Mouse (Mus musculus): ENCODE measurements around the gene Clec3a. TPM values are rescaled to one million over a fixed set of nuclear protein-coding genes. Genes with fewer than 3 reads are reported as not detected.
A peak's percentile ranks its signal among the peaks of the same experiment; 100 is the strongest.

Clec3a gene
- polyA plus RNA-seq, 1 experiment from 2014 or later = not detected

DNA sequence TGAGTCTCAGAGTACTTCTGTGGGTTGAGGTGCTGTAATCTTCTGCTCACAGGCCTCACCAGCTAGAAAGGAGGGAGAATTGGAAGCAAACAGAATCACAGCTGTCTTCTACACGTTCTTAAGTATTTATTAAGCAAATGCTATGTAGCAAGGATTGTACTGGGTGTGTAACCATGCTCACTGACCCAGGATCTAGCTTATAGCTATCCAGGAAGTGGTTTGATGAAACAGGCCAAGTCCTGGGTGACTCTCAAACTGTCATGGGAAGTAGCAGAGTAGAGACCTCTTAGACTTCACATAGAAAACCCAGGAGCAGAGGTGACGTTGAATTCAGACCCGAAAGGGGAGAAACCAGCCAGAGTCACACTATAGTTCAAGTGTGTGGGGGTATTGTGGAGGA lies 6.5 kb upstream of the Clec3a start:
- ATAC-seq (ENCODE audit: low FRiP score, low TSS enrichment) = no peak
- no peak overlapping the region for H3K27ac ChIP-seq (ENCODE audit: low read depth, low read length)
- H3K27me3 ChIP-seq (ENCODE audit: control insufficient read depth, insufficient read depth, low read length) = no peaks in the 10 kb centered on the region
- H3K4me2 ChIP-seq (replicated peaks; ENCODE audit: low read depth, low read length) = no peak overlapping the region
- no peaks in the 10 kb centered on the region for H3K9me3 ChIP-seq (ENCODE audit: control insufficient read depth, low read length)
- H3K4me3 ChIP-seq (ENCODE audit: low read length) = no peak overlapping the region
- 70% methylated on average over 3 of the region's 3 CpGs for WGBS
- H3K4me1 ChIP-seq (ENCODE audit: control insufficient read depth, insufficient read depth, low read length) = no peaks in the 10 kb centered on the region
- no peak overlapping the region for H3K9ac ChIP-seq (ENCODE audit: low read depth, low read length)
- H3K36me3 ChIP-seq (ENCODE audit: control insufficient read depth, insufficient read depth, low read length) = no peaks in the 10 kb centered on the region

GRCm38 (mm10) chr8:114418486-114418885 lies 600 bp downstream of the Clec3a start:
- Histone ChIP-seq H3K9ac (ENCODE audit: low read depth, low read length) (no peak overlapping the region), H3K4me2 (replicated peaks; ENCODE audit: low read depth, low read length) (no peak overlapping the region), H3K27me3 (ENCODE audit: control insufficient read depth, insufficient read depth, low read length) (no peaks in the 10 kb centered on the region), H3K9me3 (ENCODE audit: control insufficient read depth, low read length) (no peaks in the 10 kb centered on the region), H3K27ac (ENCODE audit: low read depth, low read length) (no peak overlapping the region), H3K36me3 (ENCODE audit: control insufficient read depth, insufficient read depth, low read length) (no peaks in the 10 kb centered on the region), H3K4me3 (ENCODE audit: low read length) (no peak overlapping the region), H3K4me1 (ENCODE audit: control insufficient read depth, insufficient read depth, low read length) (no peaks in the 10 kb centered on the region)
- no peak for ATAC-seq (ENCODE audit: low FRiP score, low TSS enrichment)
- 78% methylated on average over 5 of the region's 5 CpGs for WGBS

DNA sequence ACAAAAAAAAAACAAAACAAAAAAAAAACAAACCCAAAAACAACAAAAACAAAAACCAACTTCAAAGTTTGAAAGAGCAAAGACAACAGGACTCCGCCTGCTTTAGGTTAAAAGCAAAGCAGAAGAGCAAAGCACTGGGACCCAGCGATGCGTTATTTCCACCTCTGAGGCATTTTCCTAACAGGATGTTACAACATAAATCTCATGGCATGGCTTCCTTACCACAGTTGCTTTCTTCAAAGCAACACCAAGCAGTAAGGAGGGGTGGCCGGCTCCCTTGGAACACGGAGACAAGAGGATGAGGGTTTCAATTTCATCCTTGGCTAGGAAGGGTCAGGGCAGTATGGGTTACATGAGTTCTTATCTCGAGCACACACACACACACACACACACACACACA lies 1.0 kb downstream of the Clec3a start:
- no peak overlapping the region for H3K4me3 ChIP-seq (ENCODE audit: low read length)

DNA sequence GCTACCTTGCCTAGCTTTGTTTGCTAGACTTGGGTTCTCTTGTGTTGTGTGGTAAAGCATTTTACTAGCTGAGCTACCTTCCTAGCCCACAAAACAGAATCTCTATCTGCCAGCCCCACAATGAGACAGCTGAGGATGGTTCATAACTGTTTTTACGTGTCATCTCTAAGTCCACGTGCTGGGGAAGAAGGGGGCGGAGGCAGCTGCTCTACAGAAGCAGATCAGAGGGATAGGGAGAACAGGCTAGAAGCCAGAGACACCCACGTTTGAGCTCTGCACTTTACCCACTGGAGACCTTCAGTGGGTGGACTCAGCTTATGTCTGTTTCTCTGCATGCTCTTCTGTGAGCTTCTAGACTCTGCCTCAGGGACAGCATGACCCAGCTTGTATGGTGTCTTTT lies 3.7 kb downstream of the Clec3a start:
- WGBS = 76% methylated on average over 4 of the region's 4 CpGs

More for the DNA sequence above, 1.0 kb downstream of the Clec3a start:
- Histone ChIP-seq H3K27ac (ENCODE audit: low read depth, low read length) (no peak overlapping the region), H3K9me3 (ENCODE audit: control insufficient read depth, low read length) (no peaks in the 10 kb centered on the region), H3K27me3 (ENCODE audit: control insufficient read depth, insufficient read depth, low read length) (no peaks in the 10 kb centered on the region), H3K36me3 (ENCODE audit: control insufficient read depth, insufficient read depth, low read length) (no peaks in the 10 kb centered on the region), H3K4me2 (replicated peaks; ENCODE audit: low read depth, low read length) (no peak overlapping the region), H3K4me1 (ENCODE audit: control insufficient read depth, insufficient read depth, low read length) (no peaks in the 10 kb centered on the region), H3K9ac (ENCODE audit: low read depth, low read length) (no peak overlapping the region)
- WGBS = 24% methylated on average over 6 of the region's 6 CpGs
- ATAC-seq (ENCODE audit: low FRiP score, low TSS enrichment) = no peak

GRCm38 (mm10) chr8:114438236-114438635 lies 20.4 kb downstream of the Clec3a start:
- no peak overlapping the region for H3K9ac ChIP-seq (ENCODE audit: low read depth, low read length)
- H3K4me2 ChIP-seq (replicated peaks; ENCODE audit: low read depth, low read length) = no peak overlapping the region
- WGBS = 7% methylated on average over 6 of the region's 6 CpGs

More for the DNA sequence above, 3.7 kb downstream of the Clec3a start:
- Histone ChIP-seq H3K4me2 (replicated peaks; ENCODE audit: low read depth, low read length) (no peak overlapping the region), H3K4me3 (ENCODE audit: low read length) (no peak overlapping the region), H3K27me3 (ENCODE audit: control insufficient read depth, insufficient read depth, low read length) (no peaks in the 10 kb centered on the region), H3K9me3 (ENCODE audit: control insufficient read depth, low read length) (no peaks in the 10 kb centered on the region), H3K27ac (ENCODE audit: low read depth, low read length) (no peak overlapping the region), H3K9ac (ENCODE audit: low read depth, low read length) (no peak overlapping the region), H3K36me3 (ENCODE audit: control insufficient read depth, insufficient read depth, low read length) (no peaks in the 10 kb centered on the region), H3K4me1 (ENCODE audit: control insufficient read depth, insufficient read depth, low read length) (no peaks in the 10 kb centered on the region)
- ATAC-seq (ENCODE audit: low FRiP score, low TSS enrichment) = no peak

GRCm38 (mm10) chr8:114439334-114440204 lies 21.7 kb downstream of the Clec3a start, which contains the start of gene Wwox:
Gene Wwox, plus strand, starts transcription at chr8:114439655.
- peak within 1 kb of the TSS; percentile 70 for H3K9ac ChIP-seq (ENCODE audit: low read depth, low read length)
- under 1% methylated on average over 54 of the region's 54 CpGs for WGBS
- peak within 1 kb of the TSS; percentile 82 for H3K4me2 ChIP-seq (replicated peaks; ENCODE audit: low read depth, low read length)
- peak within 1 kb of the TSS; percentile 70 for H3K4me3 ChIP-seq (ENCODE audit: low read length)
- no peaks in the 10 kb centered on the region for H3K27me3 ChIP-seq (ENCODE audit: control insufficient read depth, insufficient read depth, low read length)
- no peaks in the 10 kb centered on the region for H3K9me3 ChIP-seq (ENCODE audit: control insufficient read depth, low read length)
- ATAC-seq (ENCODE audit: low FRiP score, low TSS enrichment) = peak; percentile 97
- peak within 1 kb of the TSS; percentile 52 for H3K27ac ChIP-seq (ENCODE audit: low read depth, low read length)
- no peaks in the 10 kb centered on the region for H3K4me1 ChIP-seq (ENCODE audit: control insufficient read depth, insufficient read depth, low read length)
- H3K36me3 ChIP-seq (ENCODE audit: control insufficient read depth, insufficient read depth, low read length) = no peaks in the 10 kb centered on the region

More at GRCm38 (mm10) chr8:114438236-114438635, 20.4 kb downstream of the Clec3a start:
- Histone ChIP-seq H3K9me3 (ENCODE audit: control insufficient read depth, low read length) (no peaks in the 10 kb centered on the region), H3K27ac (ENCODE audit: low read depth, low read length) (no peak overlapping the region), H3K4me1 (ENCODE audit: control insufficient read depth, insufficient read depth, low read length) (no peaks in the 10 kb centered on the region), H3K36me3 (ENCODE audit: control insufficient read depth, insufficient read depth, low read length) (no peaks in the 10 kb centered on the region), H3K4me3 (ENCODE audit: low read length) (no peak overlapping the region), H3K27me3 (ENCODE audit: control insufficient read depth, insufficient read depth, low read length) (no peaks in the 10 kb centered on the region)
- ATAC-seq (ENCODE audit: low FRiP score, low TSS enrichment) = no peak

GRCm38 (mm10) chr8:114440205-114440589 lies 22.3 kb downstream of the Clec3a start:
- Histone ChIP-seq H3K4me3 (ENCODE audit: low read length) (peak overlapping the region; percentile 70), H3K27ac (ENCODE audit: low read depth, low read length) (peak overlapping the region; percentile 52; the same call in 1 of the 2 replicates), H3K4me2 (replicated peaks; ENCODE audit: low read depth, low read length) (peak overlapping the region; percentile 82), H3K9me3 (ENCODE audit: control insufficient read depth, low read length) (no peaks in the 10 kb centered on the region), H3K36me3 (ENCODE audit: control insufficient read depth, insufficient read depth, low read length) (no peaks in the 10 kb centered on the region), H3K9ac (ENCODE audit: low read depth, low read length) (peak overlapping the region; percentile 70), H3K27me3 (ENCODE audit: control insufficient read depth, insufficient read depth, low read length) (no peaks in the 10 kb centered on the region), H3K4me1 (ENCODE audit: control insufficient read depth, insufficient read depth, low read length) (no peaks in the 10 kb centered on the region)
- ATAC-seq (ENCODE audit: low FRiP score, low TSS enrichment) = 0 out of 2 replicates have a peak, but pooled peaks have one; percentile 2
- 22% methylated on average over 5 of the region's 5 CpGs for WGBS

GRCm38 (mm10) chr8:114441616-114442015 lies 23.7 kb downstream of the Clec3a start:
- 88% methylated on average over 4 of the region's 4 CpGs for WGBS
- H3K9me3 ChIP-seq (ENCODE audit: control insufficient read depth, low read length) = no peaks in the 10 kb centered on the region

DNA sequence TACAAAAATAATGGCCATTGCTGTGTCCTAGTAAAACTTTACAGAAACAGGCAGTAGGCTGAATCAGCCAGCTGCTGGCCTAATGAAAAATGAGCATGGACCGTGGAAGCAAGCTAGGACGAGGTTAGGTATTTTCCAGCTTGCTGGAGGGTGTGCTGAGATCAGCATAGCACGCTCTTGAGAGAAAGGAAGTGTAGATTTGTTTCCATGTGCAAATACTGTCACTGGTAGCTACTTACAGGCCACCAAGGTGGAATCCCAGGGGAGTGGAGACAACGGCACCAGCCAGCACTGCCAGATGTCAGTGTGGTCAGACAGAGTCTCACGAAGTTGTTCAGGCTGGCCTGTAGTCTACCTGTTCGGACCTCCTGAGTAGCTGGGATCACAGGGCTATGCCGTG lies 29.0 kb downstream of the Clec3a start:
- 80% methylated on average over 7 of the region's 7 CpGs for WGBS
- H3K9me3 ChIP-seq (ENCODE audit: control insufficient read depth, low read length) = no peaks in the 10 kb centered on the region
- no peaks in the 10 kb centered on the region for H3K4me1 ChIP-seq (ENCODE audit: control insufficient read depth, insufficient read depth, low read length)
- H3K4me2 ChIP-seq (replicated peaks; ENCODE audit: low read depth, low read length) = no peak overlapping the region
- H3K4me3 ChIP-seq (ENCODE audit: low read length) = no peak overlapping the region
- no peak overlapping the region for H3K9ac ChIP-seq (ENCODE audit: low read depth, low read length)
- peaks cover 3% of the 10 kb centered on the region; the same call in 1 of the 2 replicates for H3K36me3 ChIP-seq (ENCODE audit: control insufficient read depth, insufficient read depth, low read length)
- no peak overlapping the region for H3K27ac ChIP-seq (ENCODE audit: low read depth, low read length)
- ATAC-seq (ENCODE audit: low FRiP score, low TSS enrichment) = no peak
- no peaks in the 10 kb centered on the region for H3K27me3 ChIP-seq (ENCODE audit: control insufficient read depth, insufficient read depth, low read length)

More at GRCm38 (mm10) chr8:114441616-114442015, 23.7 kb downstream of the Clec3a start:
- Histone ChIP-seq H3K4me3 (ENCODE audit: low read length) (no peak overlapping the region), H3K27ac (ENCODE audit: low read depth, low read length) (no peak overlapping the region), H3K27me3 (ENCODE audit: control insufficient read depth, insufficient read depth, low read length) (no peaks in the 10 kb centered on the region), H3K9ac (ENCODE audit: low read depth, low read length) (no peak overlapping the region), H3K4me1 (ENCODE audit: control insufficient read depth, insufficient read depth, low read length) (no peaks in the 10 kb centered on the region), H3K36me3 (ENCODE audit: control insufficient read depth, insufficient read depth, low read length) (no peaks in the 10 kb centered on the region), H3K4me2 (replicated peaks; ENCODE audit: low read depth, low read length) (no peak overlapping the region)
- no peak for ATAC-seq (ENCODE audit: low FRiP score, low TSS enrichment)
